Mouse (Mus musculus) kidney, adult 2 months (tissue): ENCODE data around the gene Pdzrn3.

Experiments used
- CTCF ChIP-seq: fragments of 200-500 bp; conservative IDR thresholded peaks from 2 replicates; pipeline ENCODE4 v1.5.1; 2011; ENCODE audit warnings: low read depth, mild to moderate bottlenecking, control low read depth, low read length, moderate library complexity, mixed read lengths; ENCODE audit not compliant: insufficient read depth, insufficient read length
- POLR2A ChIP-seq: fragments of 200-500 bp; IDR thresholded peaks from one replicate; pipeline ENCODE4 v1.6.1; 2011; ENCODE audit warnings: low read depth, low read length, control low read depth

- TF ChIP-seq CTCF: no peak
- TF ChIP-seq POLR2A: no peak
Measured at GRCm38 (mm10) chr6:101291944-101292343, 85.8 kb downstream of the Pdzrn3 start.
